8 mouse cellular contexts compared by ENCODE assay signal in the genomic region with DNA sequence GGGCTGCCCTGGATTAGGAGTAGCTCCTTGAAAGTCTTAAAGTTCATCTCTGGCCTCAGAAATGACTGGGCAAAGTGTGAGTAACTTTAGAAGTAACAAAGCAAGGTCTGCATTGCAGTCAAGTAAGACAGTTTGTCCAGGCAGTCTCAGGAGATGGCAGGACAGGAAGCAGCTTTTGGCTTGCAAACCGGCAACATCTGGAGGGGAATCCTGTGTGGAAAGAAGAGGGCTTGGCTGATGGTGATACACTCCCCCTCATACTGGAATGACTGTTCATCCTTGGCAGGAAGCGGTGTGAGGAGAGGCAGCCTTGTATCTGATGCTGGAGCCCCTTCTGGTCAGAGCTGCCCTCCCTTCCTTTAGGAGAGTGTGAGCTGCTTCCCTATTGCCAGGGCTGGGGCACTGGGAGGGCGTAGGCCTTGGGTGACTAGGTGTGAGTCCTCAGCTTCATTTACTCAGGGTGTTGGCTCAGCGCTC. TPM values are rescaled to one million over a fixed set of nuclear protein-coding genes. Genes with fewer than 3 reads are reported as not detected.
DNase-seq lines count a peak whose midpoint lies in the region; ATAC-seq and TF ChIP-seq lines count a peak whose summit lies in the region.

No protein-coding gene starts in this region.

- H3K4me1 ChIP-seq in hindbrain, embryonic 13.5 days (replicated peaks): peaks cover 42% of the 10 kb centered on the region
- H3K4me1 ChIP-seq in hindbrain, embryonic 16.5 days (ENCODE audit: control insufficient read depth, insufficient read depth, low read depth, low read length): peaks cover 22% of the 10 kb centered on the region
- peaks cover 55% of the 10 kb centered on the region for H3K4me1 ChIP-seq in bone marrow macrophage, adult 2 months (ENCODE audit: control insufficient read depth, insufficient read depth, low read length)
- peaks cover 16 to 18% of the 10 kb centered on the region in 2 experiments for H3K4me1 ChIP-seq in liver, embryonic 14.5 days (replicated peaks; ENCODE audit: control insufficient read depth in 2 of 2, insufficient read depth in 2 of 2, low read length in 1 of 2)
- peaks cover 4% of the 10 kb centered on the region; the same call in 1 of the 2 replicates for H3K4me1 ChIP-seq in cerebellum, adult 2 months (ENCODE audit: control insufficient read depth, insufficient read depth, low read length)

- H3K4me3 ChIP-seq in hindbrain, embryonic 13.5 days: no peak overlapping the region
- H3K4me3 ChIP-seq in hindbrain, embryonic 16.5 days (ENCODE audit: low read length): no peak overlapping the region
- peak overlapping the region; percentile 8; the same call in 1 of the 2 replicates for H3K4me3 ChIP-seq in bone marrow macrophage, adult 2 months (ENCODE audit: insufficient read depth, low read length)
- no peak overlapping the region for H3K4me3 ChIP-seq in liver, embryonic 14.5 days (ENCODE audit: insufficient read depth in 1 of 2, low read depth in 2 of 2, low read length in 2 of 2)
- no peak overlapping the region for H3K4me3 ChIP-seq in cerebellum, adult 2 months (replicated peaks; ENCODE audit: insufficient read depth, low read depth, low read length)

- H3K36me3 ChIP-seq in hindbrain, embryonic 13.5 days: peaks cover 3% of the 10 kb centered on the region
- H3K36me3 ChIP-seq in hindbrain, embryonic 16.5 days (ENCODE audit: control insufficient read depth, insufficient read depth, low read length): no peaks in the 10 kb centered on the region; the same call in 1 of the 2 replicates
- no peaks in the 10 kb centered on the region for H3K36me3 ChIP-seq in liver, embryonic 14.5 days (replicated peaks; ENCODE audit: control insufficient read depth, insufficient read depth, low read depth)

- H3K9ac ChIP-seq in hindbrain, embryonic 13.5 days: peak overlapping the region; percentile 55
- no peak overlapping the region for H3K9ac ChIP-seq in hindbrain, embryonic 16.5 days (ENCODE audit: low read depth, low read length)
- H3K9ac ChIP-seq in liver, embryonic 14.5 days (replicated peaks): no peak overlapping the region; the same call in 1 of the 2 replicates

- no peaks in the 10 kb centered on the region for H3K9me3 ChIP-seq in hindbrain, embryonic 13.5 days
- H3K9me3 ChIP-seq in hindbrain, embryonic 16.5 days (ENCODE audit: control insufficient read depth, low read length): no peaks in the 10 kb centered on the region
- H3K9me3 ChIP-seq in liver, embryonic 14.5 days (ENCODE audit: control insufficient read depth, low read length): no peaks in the 10 kb centered on the region

- TF ChIP-seq POLR2A in bone marrow macrophage, adult 2 months (IDR thresholded peaks at IDR 0.05; ENCODE audit: borderline replicate concordance, low read depth, low read length): no peak
- no peak for TF ChIP-seq POLR2A in cerebellum, adult 2 months (IDR thresholded peaks at IDR 0.05; ENCODE audit: borderline replicate concordance, insufficient read depth, low read length)

- DNase-seq in heart, postnatal 25 days (ENCODE audit: low spot score): peak; percentile 42
- no peak for DNase-seq in liver, embryonic 14.5 days (ENCODE audit: low read depth in 3 of 3, low spot score in 3 of 3)
- DNase-seq in testis, postnatal 10 days (ENCODE audit: low spot score): peak; percentile 69
- DNase-seq in layer of hippocampus, postnatal 10 days (ENCODE audit: low spot score in 2 of 2): no peak
- no peak for DNase-seq in cerebellum, adult 2 months

- intact Hi-C loops in heart, postnatal 25 days (cut with DNase I): no loop called here

- H3K27me3 ChIP-seq in hindbrain, embryonic 13.5 days: peaks cover 8% of the 10 kb centered on the region; the same call in 1 of the 2 replicates
- no peaks in the 10 kb centered on the region; the same call in 1 of the 2 replicates for H3K27me3 ChIP-seq in hindbrain, embryonic 16.5 days (replicated peaks; ENCODE audit: control insufficient read depth, insufficient read depth, low read length)
- no peaks in the 10 kb centered on the region for H3K27me3 ChIP-seq in liver, embryonic 14.5 days (ENCODE audit: control insufficient read depth, insufficient read depth, low read length)
- H3K27me3 ChIP-seq in cerebellum, adult 2 months (ENCODE audit: control insufficient read depth, insufficient read depth, low read length): no peaks in the 10 kb centered on the region

- TF ChIP-seq CTCF in bone marrow macrophage, adult 2 months (IDR thresholded peaks at IDR 0.05; ENCODE audit: low read depth, low read length): no peak
- no peak for TF ChIP-seq CTCF in liver, embryonic 14.5 days (IDR thresholded peaks at IDR 0.05; ENCODE audit: low read depth)
- no peak for TF ChIP-seq CTCF in cerebellum, adult 2 months (IDR thresholded peaks at IDR 0.05; ENCODE audit: borderline replicate concordance, insufficient read depth, low read depth, low read length)

- H3K27ac ChIP-seq in hindbrain, embryonic 13.5 days: no peak overlapping the region
- no peak overlapping the region for H3K27ac ChIP-seq in hindbrain, embryonic 16.5 days (ENCODE audit: low read depth, low read length)
- H3K27ac ChIP-seq in bone marrow macrophage, adult 2 months (ENCODE audit: insufficient read depth, low read depth, low read length): 0 out of 2 replicates have a peak overlapping the region, but pooled peaks have one; percentile 16
- H3K27ac ChIP-seq in liver, embryonic 14.5 days: no peak overlapping the region
- no peak overlapping the region for H3K27ac ChIP-seq in cerebellum, adult 2 months (ENCODE audit: insufficient read depth, low read length)

- TF ChIP-seq EP300 in liver, embryonic 14.5 days (IDR thresholded peaks at IDR 0.05; ENCODE audit: low read depth): no peak

- ATAC-seq in hindbrain, embryonic 13.5 days (ENCODE audit: low FRiP score): no peak
- no peak for ATAC-seq in hindbrain, embryonic 16.5 days
- ATAC-seq in liver, embryonic 14.5 days (ENCODE audit: insufficient read depth): no peak

- H3K4me2 ChIP-seq in hindbrain, embryonic 13.5 days: no peak overlapping the region
- H3K4me2 ChIP-seq in hindbrain, embryonic 16.5 days (ENCODE audit: low read length): no peak overlapping the region; the same call in 1 of the 2 replicates
- H3K4me2 ChIP-seq in liver, embryonic 14.5 days (ENCODE audit: low read depth): peak overlapping the region; percentile 88

- WGBS in hindbrain, embryonic 13.5 days: 81% methylated on average over 4 of the region's 4 CpGs
- WGBS in hindbrain, embryonic 16.5 days: 85% methylated on average over 4 of the region's 4 CpGs
- WGBS in liver, embryonic 14.5 days (ENCODE audit: insufficient replicate concordance): 37% methylated on average over 4 of the region's 4 CpGs
- WGBS in cerebellum, adult 2 months: 46% methylated on average over 4 of the region's 4 CpGs

RNA-seq across cellular contexts. Expression of a gene that starts 2.2 kb away (rescaled TPM):
- polyA plus RNA-seq in hindbrain, embryonic 13.5 days (2015; fragmentation: Nextera tagmentation; extraction: Ambion mirVana): 56.9 and 58.8 TPM in 2 replicates
- polyA plus RNA-seq in hindbrain, embryonic 16.5 days (2015; fragmentation: Nextera tagmentation; extraction: Ambion mirVana): 49.4 and 50.1 TPM in 2 replicates
- 144 and 147 TPM in 2 replicates for polyA plus RNA-seq in bone marrow macrophage, adult 2 months (2012; ENCODE audit: insufficient read depth, insufficient read length, missing spikeins)
- 10 to 100 TPM; 24.6 to 24.8 TPM for total RNA-seq in heart, postnatal 25 days (2021)
- polyA plus RNA-seq in liver, embryonic 14.5 days (2012; rRNA removed): 13.9 and 15.6 TPM in 2 replicates
- polyA plus RNA-seq in liver, embryonic 14.5 days (2014; fragmentation: Nextera tagmentation; extraction: Ambion mirVana): 20.7 and 21.1 TPM in 2 replicates
- 10 to 100 TPM; 28.9 to 33.3 TPM for total RNA-seq in layer of hippocampus, postnatal 10 days (2021)
- 35.5 and 38.8 TPM in 2 replicates for polyA plus RNA-seq in cerebellum, adult 2 months (2012; rRNA removed)

RNA-seq across cellular contexts. Expression of a gene that starts 10.4 kb away (rescaled TPM):
- polyA plus RNA-seq in hindbrain, embryonic 13.5 days (2015; fragmentation: Nextera tagmentation; extraction: Ambion mirVana): 67.9 and 75.2 TPM in 2 replicates
- 75.3 and 80.5 TPM in 2 replicates for polyA plus RNA-seq in hindbrain, embryonic 16.5 days (2015; fragmentation: Nextera tagmentation; extraction: Ambion mirVana)
- polyA plus RNA-seq in bone marrow macrophage, adult 2 months (2012; ENCODE audit: insufficient read depth, insufficient read length, missing spikeins): 17.8 and 19.7 TPM in 2 replicates
- total RNA-seq in heart, postnatal 25 days (2021): 100 to 1,000 TPM; 160 to 162 TPM
- 8.1 and 8.5 TPM in 2 replicates for polyA plus RNA-seq in liver, embryonic 14.5 days (2012; rRNA removed)
- polyA plus RNA-seq in liver, embryonic 14.5 days (2014; fragmentation: Nextera tagmentation; extraction: Ambion mirVana): 6.7 and 7.9 TPM in 2 replicates
- 10 to 100 TPM; 70.4 to 76.5 TPM for total RNA-seq in layer of hippocampus, postnatal 10 days (2021)
- polyA plus RNA-seq in cerebellum, adult 2 months (2012; rRNA removed): 86.5 and 95.1 TPM in 2 replicates

RNA-seq across cellular contexts. Expression of a gene that starts 25.6 kb away (rescaled TPM):
- 21.6 and 22.4 TPM in 2 replicates for polyA plus RNA-seq in hindbrain, embryonic 13.5 days (2015; fragmentation: Nextera tagmentation; extraction: Ambion mirVana)
- polyA plus RNA-seq in hindbrain, embryonic 16.5 days (2015; fragmentation: Nextera tagmentation; extraction: Ambion mirVana): 23.6 and 24.4 TPM in 2 replicates
- 15.5 and 18.4 TPM in 2 replicates for polyA plus RNA-seq in bone marrow macrophage, adult 2 months (2012; ENCODE audit: insufficient read depth, insufficient read length, missing spikeins)
- total RNA-seq in heart, postnatal 25 days (2021): 1 to 10 TPM; 6.7 to 9.3 TPM
- 2.0 and 3.1 TPM in 2 replicates for polyA plus RNA-seq in liver, embryonic 14.5 days (2012; rRNA removed)
- polyA plus RNA-seq in liver, embryonic 14.5 days (2014; fragmentation: Nextera tagmentation; extraction: Ambion mirVana): 4.8 and 5.9 TPM in 2 replicates
- 10 to 100 TPM; 24.6 to 28.8 TPM for total RNA-seq in layer of hippocampus, postnatal 10 days (2021)
- 10.9 and 11.0 TPM in 2 replicates for polyA plus RNA-seq in cerebellum, adult 2 months (2012; rRNA removed)

RNA-seq across cellular contexts. Expression of a gene that starts 26.3 kb away (rescaled TPM):
- 28.6 and 30.5 TPM in 2 replicates for polyA plus RNA-seq in hindbrain, embryonic 13.5 days (2015; fragmentation: Nextera tagmentation; extraction: Ambion mirVana)
- 32.0 and 33.9 TPM in 2 replicates for polyA plus RNA-seq in hindbrain, embryonic 16.5 days (2015; fragmentation: Nextera tagmentation; extraction: Ambion mirVana)
- polyA plus RNA-seq in bone marrow macrophage, adult 2 months (2012; ENCODE audit: insufficient read depth, insufficient read length, missing spikeins): 17.2 and 23.0 TPM in 2 replicates
- total RNA-seq in heart, postnatal 25 days (2021): 1 to 10 TPM; 6.8 to 8.9 TPM
- polyA plus RNA-seq in liver, embryonic 14.5 days (2012; rRNA removed): 4.5 and 5.1 TPM in 2 replicates
- 2.0 and 2.3 TPM in 2 replicates for polyA plus RNA-seq in liver, embryonic 14.5 days (2014; fragmentation: Nextera tagmentation; extraction: Ambion mirVana)
- total RNA-seq in layer of hippocampus, postnatal 10 days (2021): 10 to 100 TPM; 26.3 to 27.0 TPM
- polyA plus RNA-seq in cerebellum, adult 2 months (2012; rRNA removed): 39.5 and 40.3 TPM in 2 replicates

RNA-seq across cellular contexts. Expression of a gene that starts 41.9 kb away (rescaled TPM):
- 875 and 879 TPM in 2 replicates for polyA plus RNA-seq in hindbrain, embryonic 13.5 days (2015; fragmentation: Nextera tagmentation; extraction: Ambion mirVana)
- 890 and 1,047 TPM in 2 replicates for polyA plus RNA-seq in hindbrain, embryonic 16.5 days (2015; fragmentation: Nextera tagmentation; extraction: Ambion mirVana)
- 346 and 384 TPM in 2 replicates for polyA plus RNA-seq in bone marrow macrophage, adult 2 months (2012; ENCODE audit: insufficient read depth, insufficient read length, missing spikeins)
- total RNA-seq in heart, postnatal 25 days (2021): 1,000 to 10,000 TPM; 2,545 to 2,748 TPM
- polyA plus RNA-seq in liver, embryonic 14.5 days (2012; rRNA removed): 104 and 121 TPM in 2 replicates
- 316 and 317 TPM in 2 replicates for polyA plus RNA-seq in liver, embryonic 14.5 days (2014; fragmentation: Nextera tagmentation; extraction: Ambion mirVana)
- 100 to 1,000 TPM; 486 to 497 TPM for total RNA-seq in layer of hippocampus, postnatal 10 days (2021)
- 554 and 607 TPM in 2 replicates for polyA plus RNA-seq in cerebellum, adult 2 months (2012; rRNA removed)

Comparison
In these comparisons a context has a peak if more than half of its experiments do, and no peak if none do; other contexts are left out.
1. DNase-seq: peak in heart, postnatal 25 days (single experiment) and testis, postnatal 10 days (single experiment); none in liver, embryonic 14.5 days (0 of 3), layer of hippocampus, postnatal 10 days (0 of 2) and cerebellum, adult 2 months (0 of 2).